Mouse (Mus musculus) heart, embryonic 14.5 days (tissue): ENCODE data around the gene Cxcr3. TPM values are rescaled to one million over a fixed set of nuclear protein-coding genes. Genes with fewer than 3 reads are reported as not detected.

Experiments used
- ATAC-seq: fragments of 200-750 bp; cut with Nextera tagmentation; 2 replicates; pipeline ENCODE4 v1.8.0; 2017; ENCODE audit warnings: low read depth, moderate TSS enrichment; ENCODE audit not compliant: insufficient number of reproducible peaks, insufficient read depth, low FRiP score
- H3K27ac ChIP-seq, 2 experiments: fragments of 200-500 bp in 1 of 2; fragments of 300-500 bp in 1 of 2; sonication (generic) in 1 of 2; replicated peaks in 1 of 2; 2 replicates each; pipeline ENCODE4 v1.5.1; 2012 to 2014; ENCODE audit warnings: low read depth in 2 of 2, low read length in 2 of 2, control low read depth in 1 of 2, mild to moderate bottlenecking in 1 of 2, mixed read lengths in 1 of 2; ENCODE audit not compliant: control insufficient read depth in 1 of 2, insufficient read depth in 1 of 2
- H3K27me3 ChIP-seq: fragments of 300-500 bp; sonication (generic); 2 replicates; pipeline ENCODE4 v1.6.1; 2014; ENCODE audit warnings: mild to moderate bottlenecking, low read length, control low read depth; ENCODE audit not compliant: control insufficient read depth, insufficient read depth
- H3K36me3 ChIP-seq: fragments of 300-500 bp; sonication (generic); 2 replicates; pipeline ENCODE4 v1.6.1; 2014; ENCODE audit warnings: mild to moderate bottlenecking, control low read depth, low read length, mixed read lengths; ENCODE audit not compliant: control insufficient read depth, insufficient read depth
- H3K4me1 ChIP-seq, 2 experiments: fragments of 200-500 bp in 1 of 2; fragments of 300-500 bp in 1 of 2; sonication (generic) in 1 of 2; 2 replicates each; pipeline ENCODE4 v1.6.1; 2012 to 2014; ENCODE audit warnings: low read length in 2 of 2, control low read depth in 1 of 2, mixed read lengths in 1 of 2; ENCODE audit not compliant: control insufficient read depth in 2 of 2, insufficient read depth in 2 of 2
- H3K4me2 ChIP-seq: fragments of 300-500 bp; sonication (generic); 2 replicates; pipeline ENCODE4 v1.6.1; 2014; ENCODE audit warnings: mild to moderate bottlenecking, low read length
- H3K4me3 ChIP-seq, 2 experiments: fragments of 200-500 bp in 1 of 2; fragments of 300-500 bp in 1 of 2; sonication (generic) in 1 of 2; 2 replicates each; pipeline ENCODE4 v1.5.1; 2012 to 2014; ENCODE audit warnings: low read length in 2 of 2, mild to moderate bottlenecking in 2 of 2, control low read depth in 1 of 2, low read depth in 1 of 2, moderate library complexity in 1 of 2; ENCODE audit not compliant: control insufficient read depth in 1 of 2, insufficient read depth in 1 of 2
- H3K9ac ChIP-seq: fragments of 300-500 bp; sonication (generic); 2 replicates; pipeline ENCODE4 v1.6.1; 2014; ENCODE audit warnings: mild to moderate bottlenecking, low read length
- H3K9me3 ChIP-seq: fragments of 300-500 bp; sonication (generic); 2 replicates; pipeline ENCODE4 v1.6.1; 2016; ENCODE audit warnings: low read length, control low read depth; ENCODE audit not compliant: control insufficient read depth
- WGBS: fragments of 180-500 bp; shearing (Covaris S2); extraction: QIAGEN DNeasy Blood & Tissue Kit; methylation state at CpG from one replicate; pipeline ENCODE4 v1.1.7; 2014; 5-methylcytosine and 5-hydroxymethylcytosine counted together
- polyA plus RNA-seq: library from polyadenylated mRNA; unstranded; fragments of >200 nt; fragmentation: Nextera tagmentation; extraction: Ambion mirVana; gene quantifications from 2 replicates; pipeline ENCODE4 v1.2.1, GENCODE M21; 2014

Gene Cxcr3
- polyA plus RNA-seq, 1 experiment from 2014 or later, result 0.19 TPM

- H3K4me2 ChIP-seq, result no peak overlapping the region
- 64% methylated on average over 4 of the region's 4 CpGs for WGBS
- ATAC-seq, result no peak
These were observed 16.1 kb upstream of the Cxcr3 start for GRCm38 (mm10) chrX:101750144-101750543.

GRCm38 (mm10) chrX:101741064-101741433, 7.0 kb upstream of the Cxcr3 start:
- Histone ChIP-seq H3K4me2 (no peak overlapping the region), H3K4me3 (no peak overlapping the region), H3K9me3 (no peaks in the 10 kb centered on the region), H3K4me1 (peaks cover 0 to 3% of the 10 kb centered on the region in 2 experiments; a peak in 1 of 4 replicates), H3K36me3 (no peaks in the 10 kb centered on the region), H3K9ac (no peak overlapping the region), H3K27me3 (peaks cover 5% of the 10 kb centered on the region; the same call in 1 of the 2 replicates), H3K27ac (no peak overlapping the region)
- no peak for ATAC-seq
- 72% methylated on average over 2 of the region's 2 CpGs for WGBS

More at GRCm38 (mm10) chrX:101750144-101750543, 16.1 kb upstream of the Cxcr3 start:
- H3K9me3 ChIP-seq, result no peaks in the 10 kb centered on the region
- no peak overlapping the region for H3K4me3 ChIP-seq
- H3K27me3 ChIP-seq, result no peaks in the 10 kb centered on the region
- no peak overlapping the region for H3K27ac ChIP-seq
- H3K36me3 ChIP-seq, result no peaks in the 10 kb centered on the region
- no peaks in the 10 kb centered on the region for H3K4me1 ChIP-seq
- H3K9ac ChIP-seq, result no peak overlapping the region

GRCm38 (mm10) chrX:101740335-101741063, 6.4 kb upstream of the Cxcr3 start:
- no peak overlapping the region for H3K4me2 ChIP-seq
- no peak for ATAC-seq
- no peaks in the 10 kb centered on the region for H3K36me3 ChIP-seq
- H3K27ac ChIP-seq, result no peak overlapping the region
- H3K4me3 ChIP-seq, result no peak overlapping the region
- no peak overlapping the region for H3K9ac ChIP-seq
- no peaks in the 10 kb centered on the region for H3K9me3 ChIP-seq
- H3K4me1 ChIP-seq, result peaks cover 0 to 3% of the 10 kb centered on the region in 2 experiments; a peak in 1 of 4 replicates
- 47% methylated on average over 6 of the region's 6 CpGs for WGBS
- peaks cover 5% of the 10 kb centered on the region; the same call in 1 of the 2 replicates for H3K27me3 ChIP-seq

- ATAC-seq, result no peak
- no peak overlapping the region for H3K4me2 ChIP-seq
- H3K9me3 ChIP-seq, result no peaks in the 10 kb centered on the region
- H3K27ac ChIP-seq, result no peak overlapping the region
- H3K4me1 ChIP-seq, result peaks cover 0 to 5% of the 10 kb centered on the region in 2 experiments; a peak in 2 of 4 replicates
- H3K9ac ChIP-seq, result no peak overlapping the region
- no peak overlapping the region for H3K4me3 ChIP-seq
- peaks cover 5% of the 10 kb centered on the region; the same call in 1 of the 2 replicates for H3K27me3 ChIP-seq
- H3K36me3 ChIP-seq, result no peaks in the 10 kb centered on the region
These were observed 3.1 kb upstream of the Cxcr3 start for GRCm38 (mm10) chrX:101737201-101737600.

- H3K36me3 ChIP-seq, result no peaks in the 10 kb centered on the region
- peaks cover 0 to 5% of the 10 kb centered on the region in 2 experiments; a peak in 2 of 4 replicates for H3K4me1 ChIP-seq
- no peak overlapping the region for H3K27ac ChIP-seq
- no peak overlapping the region for H3K4me2 ChIP-seq
- H3K9me3 ChIP-seq, result no peaks in the 10 kb centered on the region
- H3K4me3 ChIP-seq, result no peak overlapping the region
- WGBS, result 40% methylated on average over 5 of the region's 5 CpGs
- no peak overlapping the region for H3K9ac ChIP-seq
- H3K27me3 ChIP-seq, result peaks cover 5% of the 10 kb centered on the region; the same call in 1 of the 2 replicates
- no peak for ATAC-seq
These were observed 912 bp upstream of the Cxcr3 start for GRCm38 (mm10) chrX:101734981-101735380.

GRCm38 (mm10) chrX:101733288-101733687, 781 bp downstream of the Cxcr3 start:
- no peak for ATAC-seq
- Histone ChIP-seq H3K4me2 (no peak overlapping the region), H3K27ac (no peak overlapping the region), H3K36me3 (no peaks in the 10 kb centered on the region), H3K27me3 (no peaks in the 10 kb centered on the region; the same call in 1 of the 2 replicates), H3K9me3 (no peaks in the 10 kb centered on the region), H3K9ac (no peak overlapping the region), H3K4me3 (no peak overlapping the region), H3K4me1 (peaks cover 0 to 5% of the 10 kb centered on the region in 2 experiments; a peak in 2 of 4 replicates)
- WGBS, result 71% methylated on average over 3 of the region's 3 CpGs

GRCm38 (mm10) chrX:101732644-101733043, 1.4 kb downstream of the Cxcr3 start:
- Histone ChIP-seq H3K9ac (no peak overlapping the region), H3K4me1 (peaks cover 0 to 5% of the 10 kb centered on the region in 2 experiments; a peak in 2 of 4 replicates), H3K9me3 (no peaks in the 10 kb centered on the region), H3K4me3 (no peak overlapping the region), H3K36me3 (no peaks in the 10 kb centered on the region), H3K4me2 (no peak overlapping the region), H3K27ac (no peak overlapping the region), H3K27me3 (no peaks in the 10 kb centered on the region; the same call in 1 of the 2 replicates)
- WGBS, result 77% methylated on average over 12 of the region's 12 CpGs
- ATAC-seq, result no peak
